20 mouse cellular contexts compared by ENCODE assay signal in genomic region chr2:165050826-165051548, GRCm38 (mm10). TPM values are rescaled to one million over a fixed set of nuclear protein-coding genes. Genes with fewer than 3 reads are reported as not detected.
DNase-seq lines count a peak whose midpoint lies in the region; ATAC-seq lines count a peak whose summit lies in the region.
"Had no signal": no experiment of that assay in that cellular context is flagged by ENCODE, and none has a peak within 500 bp of the region (broad histone marks: within the 10 kb centered on the region; RNA-seq: fewer than 3 reads in every experiment).

No protein-coding gene starts in this region.

- peaks cover 26% of the 10 kb centered on the region for H3K4me1 ChIP-seq in forebrain, embryonic 12.5 days
- peaks cover 3% of the 10 kb centered on the region; the same call in 1 of the 2 replicates for H3K4me1 ChIP-seq in forebrain, embryonic 16.5 days (replicated peaks; ENCODE audit: control insufficient read depth, insufficient read depth, low read length)
- H3K4me1 ChIP-seq in hindbrain, embryonic 13.5 days (replicated peaks) = peaks cover 19% of the 10 kb centered on the region
- peaks cover 18% of the 10 kb centered on the region for H3K4me1 ChIP-seq in midbrain, embryonic 14.5 days (ENCODE audit: control insufficient read depth, insufficient read depth, low read length)

- peak; percentile 53 for DNase-seq in MEL-GATA-1-ER (ENCODE audit: extremely low read depth, low read depth)
- no peak for DNase-seq in midbrain, embryonic 14.5 days
- no peak for DNase-seq in kidney, postnatal 36 days
- DNase-seq in lung, postnatal 4 days = no peak
- DNase-seq: adrenal gland, postnatal 10 days; cerebellum, adult 18-20 months; gastrocnemius, adult 2 months; kidney, adult 8-10 months; lung, adult 18-20 months; spleen, adult 18-20 months had no signal

- 0 out of 2 replicates have a peak overlapping the region, but pooled peaks have one; percentile 31 for H3K27ac ChIP-seq in forebrain, embryonic 12.5 days
- no peak overlapping the region for H3K27ac ChIP-seq in forebrain, embryonic 16.5 days (ENCODE audit: low read length)
- peak overlapping the region; percentile 40; the same call in 1 of the 2 replicates for H3K27ac ChIP-seq in hindbrain, embryonic 13.5 days
- H3K27ac ChIP-seq in midbrain, embryonic 14.5 days (replicated peaks; ENCODE audit: low read depth, low read length) = peak overlapping the region; percentile 82
- H3K27ac ChIP-seq: embryonic facial prominence, embryonic 13.5 days; gastrocnemius, adult 2 months; stomach, embryonic 15.5 days had no signal

- no peak for ATAC-seq in forebrain, embryonic 12.5 days (ENCODE audit: low FRiP score)
- ATAC-seq in forebrain, embryonic 16.5 days = no peak
- no peak for ATAC-seq in hindbrain, embryonic 13.5 days (ENCODE audit: low FRiP score)
- ATAC-seq in midbrain, embryonic 14.5 days (ENCODE audit: low FRiP score, low TSS enrichment) = no peak

- no peak overlapping the region for H3K4me2 ChIP-seq in forebrain, embryonic 12.5 days
- H3K4me2 ChIP-seq in forebrain, embryonic 16.5 days (ENCODE audit: low read length) = no peak overlapping the region
- no peak overlapping the region for H3K4me2 ChIP-seq in hindbrain, embryonic 13.5 days
- H3K4me2 ChIP-seq in midbrain, embryonic 14.5 days (ENCODE audit: low read length) = no peak overlapping the region
- H3K4me2 ChIP-seq: embryonic facial prominence, embryonic 13.5 days; stomach, embryonic 15.5 days had no signal

- no peak overlapping the region; the same call in 1 of the 2 replicates for H3K9ac ChIP-seq in forebrain, embryonic 12.5 days
- no peak overlapping the region for H3K9ac ChIP-seq in forebrain, embryonic 16.5 days (replicated peaks; ENCODE audit: low read depth, low read length)
- no peak overlapping the region for H3K9ac ChIP-seq in hindbrain, embryonic 13.5 days
- peak overlapping the region; percentile 14; the same call in 1 of the 2 replicates for H3K9ac ChIP-seq in midbrain, embryonic 14.5 days (replicated peaks; ENCODE audit: low read length)
- H3K9ac ChIP-seq: embryonic facial prominence, embryonic 13.5 days; stomach, embryonic 15.5 days had no signal

- H3K4me3 ChIP-seq in forebrain, embryonic 12.5 days (replicated peaks) = no peak overlapping the region
- no peak overlapping the region for H3K4me3 ChIP-seq in forebrain, embryonic 16.5 days (replicated peaks; ENCODE audit: low read length)
- H3K4me3 ChIP-seq in hindbrain, embryonic 13.5 days = no peak overlapping the region
- H3K4me3 ChIP-seq in midbrain, embryonic 14.5 days (replicated peaks; ENCODE audit: low read depth, low read length) = no peak overlapping the region
- H3K4me3 ChIP-seq: embryonic facial prominence, embryonic 13.5 days; gastrocnemius, adult 2 months; stomach, embryonic 15.5 days had no signal

- peaks cover 25% of the 10 kb centered on the region for H3K27me3 ChIP-seq in forebrain, embryonic 12.5 days
- peaks cover 3% of the 10 kb centered on the region; the same call in 1 of the 2 replicates for H3K27me3 ChIP-seq in forebrain, embryonic 16.5 days (replicated peaks; ENCODE audit: control insufficient read depth, insufficient read depth, low read length)
- H3K27me3 ChIP-seq in hindbrain, embryonic 13.5 days = peaks cover 14% of the 10 kb centered on the region; the same call in 1 of the 2 replicates
- no peaks in the 10 kb centered on the region for H3K27me3 ChIP-seq in midbrain, embryonic 14.5 days (ENCODE audit: control insufficient read depth, insufficient read depth, low read length)
- H3K27me3 ChIP-seq: stomach, embryonic 15.5 days had no signal

- H3K36me3 ChIP-seq in forebrain, embryonic 12.5 days (replicated peaks) = no peaks in the 10 kb centered on the region
- H3K36me3 ChIP-seq in forebrain, embryonic 16.5 days (ENCODE audit: control insufficient read depth, insufficient read depth) = no peaks in the 10 kb centered on the region
- no peaks in the 10 kb centered on the region for H3K36me3 ChIP-seq in hindbrain, embryonic 13.5 days
- no peaks in the 10 kb centered on the region for H3K36me3 ChIP-seq in midbrain, embryonic 14.5 days (ENCODE audit: control insufficient read depth, insufficient read depth, low read length)
- H3K36me3 ChIP-seq: embryonic facial prominence, embryonic 13.5 days; G1E; stomach, embryonic 15.5 days had no signal

- H3K9me3 ChIP-seq in forebrain, embryonic 12.5 days = no peaks in the 10 kb centered on the region
- H3K9me3 ChIP-seq in forebrain, embryonic 16.5 days (ENCODE audit: control insufficient read depth, low read length) = no peaks in the 10 kb centered on the region
- H3K9me3 ChIP-seq in hindbrain, embryonic 13.5 days = no peaks in the 10 kb centered on the region
- H3K9me3 ChIP-seq in midbrain, embryonic 14.5 days (ENCODE audit: control insufficient read depth, low read length) = no peaks in the 10 kb centered on the region
- H3K9me3 ChIP-seq: embryonic facial prominence, embryonic 13.5 days; stomach, embryonic 15.5 days had no signal

- 71% methylated on average over 18 of the region's 18 CpGs for WGBS in forebrain, embryonic 12.5 days
- 66% methylated on average over 18 of the region's 18 CpGs for WGBS in forebrain, embryonic 16.5 days
- 80% methylated on average over 18 of the region's 18 CpGs for WGBS in hindbrain, embryonic 13.5 days
- WGBS in midbrain, embryonic 14.5 days = 62% methylated on average over 18 of the region's 18 CpGs

RNA-seq across cellular contexts. Expression of gene Cd40, which starts 4.4 kb away (rescaled TPM):
- 2.7 and 4.8 TPM in 2 replicates for polyA plus RNA-seq in forebrain, embryonic 12.5 days (2016; fragmentation: Nextera tagmentation; extraction: Ambion mirVana)
- polyA plus RNA-seq in forebrain, embryonic 16.5 days (2015; fragmentation: Nextera tagmentation; extraction: Ambion mirVana) = 5.0 and 6.2 TPM in 2 replicates
- polyA plus RNA-seq in hindbrain, embryonic 13.5 days (2015; fragmentation: Nextera tagmentation; extraction: Ambion mirVana) = 8.1 and 8.6 TPM in 2 replicates
- 5.1 and 7.3 TPM in 2 replicates for polyA plus RNA-seq in midbrain, embryonic 14.5 days (2014; fragmentation: Nextera tagmentation; extraction: Ambion mirVana)
- polyA plus RNA-seq: G1E had no signal

RNA-seq across cellular contexts. Expression of gene Ncoa5, which starts 16.3 kb away (rescaled TPM):
- polyA plus RNA-seq in forebrain, embryonic 12.5 days (2016; fragmentation: Nextera tagmentation; extraction: Ambion mirVana) = 138 and 144 TPM in 2 replicates
- 128 and 138 TPM in 2 replicates for polyA plus RNA-seq in forebrain, embryonic 16.5 days (2015; fragmentation: Nextera tagmentation; extraction: Ambion mirVana)
- polyA plus RNA-seq in hindbrain, embryonic 13.5 days (2015; fragmentation: Nextera tagmentation; extraction: Ambion mirVana) = 119 and 128 TPM in 2 replicates
- polyA plus RNA-seq in midbrain, embryonic 14.5 days (2014; fragmentation: Nextera tagmentation; extraction: Ambion mirVana) = 76.6 and 105 TPM in 2 replicates

RNA-seq across cellular contexts. Expression of gene 1700025C18Rik, which starts 39.6 kb away (rescaled TPM):
- not detected in 2 replicates for polyA plus RNA-seq in forebrain, embryonic 12.5 days (2016; fragmentation: Nextera tagmentation; extraction: Ambion mirVana)
- polyA plus RNA-seq in forebrain, embryonic 16.5 days (2015; fragmentation: Nextera tagmentation; extraction: Ambion mirVana) = not detected in 2 replicates
- polyA plus RNA-seq in hindbrain, embryonic 13.5 days (2015; fragmentation: Nextera tagmentation; extraction: Ambion mirVana) = not detected in 2 replicates
- not detected in 2 replicates for polyA plus RNA-seq in midbrain, embryonic 14.5 days (2014; fragmentation: Nextera tagmentation; extraction: Ambion mirVana)
- polyA plus RNA-seq: cortical plate, adult 2 months; embryonic facial prominence, embryonic 13.5 days; G1E; heart, postnatal 0 days; liver, adult 2 months; neural tube, embryonic 11.5 days; stomach, embryonic 15.5 days had no signal
